Mouse (Mus musculus): ENCODE data around the gene Pinlyp. TPM values are rescaled to one million over a fixed set of nuclear protein-coding genes. Genes with fewer than 3 reads are reported as not detected.

Gene Pinlyp
- 0.19 TPM in 1 of 2 replicates, not detected in the other for polyA plus RNA-seq (2014; fragmentation: Nextera tagmentation; extraction: Ambion mirVana)

DNA sequence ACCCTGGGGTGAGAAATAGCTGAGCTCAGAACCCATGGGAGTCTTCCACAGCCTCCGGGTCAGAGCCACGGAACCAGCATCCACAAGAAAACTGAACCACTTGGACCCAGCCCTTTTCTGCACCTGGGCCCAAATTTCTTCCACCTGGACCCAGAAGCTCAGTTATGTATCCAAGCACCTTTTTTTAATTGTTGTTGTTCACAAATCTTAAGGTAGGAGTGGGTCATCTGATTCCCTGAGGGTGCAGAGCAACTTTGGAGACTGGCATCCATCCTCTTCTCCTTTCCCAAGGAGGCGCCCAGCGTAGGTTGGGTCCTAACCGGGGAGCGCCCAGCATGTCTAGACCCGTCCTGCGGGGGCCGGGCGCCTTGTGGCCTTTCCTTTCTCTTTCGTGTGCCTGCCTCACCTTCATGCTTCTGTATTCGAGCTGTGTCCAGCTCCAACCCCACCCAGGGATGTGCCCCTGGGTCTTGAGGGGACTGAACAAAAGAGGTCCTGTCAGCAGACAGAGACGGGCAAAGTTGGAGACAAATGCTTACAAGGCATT, at the start of gene Pinlyp, which contains the start of gene Xrcc1:
Gene Pinlyp, minus strand, starts transcription at position 51 of the 547 bp plus-strand sequence.
Gene Xrcc1, plus strand, starts transcription at position 222 of the 547 bp plus-strand sequence.
- 36% methylated on average over 13 of the region's 13 CpGs for WGBS
- peaks cover 9% of the 10 kb centered on the region for H3K4me1 ChIP-seq (ENCODE audit: control insufficient read depth, insufficient read depth, low read length)
- ATAC-seq (ENCODE audit: insufficient number of reproducible peaks, low FRiP score, low TSS enrichment, low read depth) (0 out of 2 replicates have a peak, but pooled peaks have one; percentile 11), DNase-seq (ENCODE audit: low spot score) (peak; percentile 26)
- H3K27ac ChIP-seq (replicated peaks; ENCODE audit: low read depth, low read length), result 0 out of 2 replicates have a peak within 1 kb of the TSS, but pooled peaks have one; percentile 9
- H3K9ac ChIP-seq (ENCODE audit: low read length), result peak within 1 kb of the TSS; percentile 77
- H3K36me3 ChIP-seq (ENCODE audit: control insufficient read depth, insufficient read depth, low read length), result peaks cover 4% of the 10 kb centered on the region
- no peaks in the 10 kb centered on the region for H3K27me3 ChIP-seq (ENCODE audit: control insufficient read depth, insufficient read depth, low read length)
- peak within 1 kb of the TSS; percentile 90 for H3K4me3 ChIP-seq (ENCODE audit: low read depth, low read length)
- no peaks in the 10 kb centered on the region; the same call in 1 of the 2 replicates for H3K9me3 ChIP-seq (ENCODE audit: control insufficient read depth, low read length)
- H3K4me2 ChIP-seq (ENCODE audit: low read depth, severe bottlenecking), result peak within 1 kb of the TSS; percentile 70

DNA sequence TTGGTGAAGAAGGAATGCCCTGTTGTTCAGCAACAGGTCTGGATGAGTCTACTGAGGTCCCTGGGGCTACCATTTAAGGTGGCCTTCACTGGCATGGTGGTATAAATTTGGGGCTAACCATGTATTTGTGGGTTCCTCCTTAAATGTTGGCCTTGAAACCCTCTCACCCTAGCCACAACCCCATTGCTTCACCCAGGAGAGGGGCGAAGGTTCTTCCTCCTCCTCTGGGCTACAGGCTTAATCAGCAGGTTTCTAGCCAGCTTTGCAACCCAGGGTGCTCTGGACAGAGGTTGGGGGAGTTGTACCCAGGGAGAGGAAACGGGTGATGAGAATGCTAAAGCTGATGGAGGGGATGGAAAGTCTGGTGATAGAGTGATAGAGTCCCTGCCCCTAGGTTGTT, 49.5 kb upstream of the Pinlyp start:
- Histone ChIP-seq H3K36me3 (ENCODE audit: control insufficient read depth, insufficient read depth, low read length) (no peaks in the 10 kb centered on the region), H3K4me1 (ENCODE audit: control insufficient read depth, insufficient read depth, low read length) (peaks cover 7% of the 10 kb centered on the region; the same call in 1 of the 2 replicates), H3K27me3 (ENCODE audit: control insufficient read depth, insufficient read depth, low read length) (no peaks in the 10 kb centered on the region; the same call in 1 of the 2 replicates), H3K9ac (ENCODE audit: low read length) (no peak overlapping the region), H3K9me3 (ENCODE audit: control insufficient read depth, low read length) (no peaks in the 10 kb centered on the region; the same call in 1 of the 2 replicates), H3K4me2 (ENCODE audit: low read depth, severe bottlenecking) (no peak overlapping the region), H3K27ac (replicated peaks; ENCODE audit: low read depth, low read length) (no peak overlapping the region), H3K4me3 (ENCODE audit: low read depth, low read length) (no peak overlapping the region)
- ATAC-seq (ENCODE audit: insufficient number of reproducible peaks, low FRiP score, low TSS enrichment, low read depth) (no peak), DNase-seq (ENCODE audit: low spot score) (no peak)
- WGBS, result 62% methylated on average over 2 of the region's 2 CpGs

DNA sequence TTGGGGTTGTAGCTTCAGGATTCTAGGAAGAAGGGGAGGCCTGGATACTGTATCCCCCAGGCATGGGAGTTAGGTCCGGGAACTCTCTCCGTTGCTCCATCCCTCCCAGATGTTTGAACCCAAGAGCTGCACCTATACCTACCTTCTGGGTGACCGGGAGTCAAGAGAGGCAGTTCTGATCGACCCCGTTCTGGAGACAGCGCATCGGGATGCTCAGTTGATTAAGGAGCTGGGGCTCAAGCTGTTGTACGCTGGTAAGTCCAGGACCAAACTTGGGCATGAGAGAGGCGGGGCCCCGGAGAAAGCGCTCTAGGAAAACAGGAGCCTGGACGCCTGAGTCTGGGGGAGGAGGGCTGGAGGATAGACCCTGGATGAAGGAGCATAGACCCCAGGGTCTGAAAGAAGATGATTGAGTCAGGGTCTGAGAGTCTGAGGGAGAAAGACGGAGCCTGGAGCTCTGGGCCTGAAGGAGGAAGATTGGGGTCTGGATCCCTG, 48.4 kb upstream of the Pinlyp start:
- Histone ChIP-seq H3K36me3 (ENCODE audit: control insufficient read depth, insufficient read depth, low read length) (no peaks in the 10 kb centered on the region), H3K9ac (ENCODE audit: low read length) (peak overlapping the region; percentile 65), H3K27me3 (ENCODE audit: control insufficient read depth, insufficient read depth, low read length) (no peaks in the 10 kb centered on the region; the same call in 1 of the 2 replicates), H3K4me2 (ENCODE audit: low read depth, severe bottlenecking) (peak overlapping the region; percentile 76), H3K4me3 (ENCODE audit: low read depth, low read length) (peak overlapping the region; percentile 56), H3K27ac (replicated peaks; ENCODE audit: low read depth, low read length) (no peak overlapping the region), H3K9me3 (ENCODE audit: control insufficient read depth, low read length) (no peaks in the 10 kb centered on the region; the same call in 1 of the 2 replicates), H3K4me1 (ENCODE audit: control insufficient read depth, insufficient read depth, low read length) (peaks cover 7% of the 10 kb centered on the region; the same call in 1 of the 2 replicates)
- WGBS, result 0% methylated on average over 13 of the region's 13 CpGs
- no peak for DNase-seq (ENCODE audit: low spot score)
- ATAC-seq (ENCODE audit: insufficient number of reproducible peaks, low FRiP score, low TSS enrichment, low read depth), result 0 out of 2 replicates have a peak, but pooled peaks have one; percentile 25

DNA sequence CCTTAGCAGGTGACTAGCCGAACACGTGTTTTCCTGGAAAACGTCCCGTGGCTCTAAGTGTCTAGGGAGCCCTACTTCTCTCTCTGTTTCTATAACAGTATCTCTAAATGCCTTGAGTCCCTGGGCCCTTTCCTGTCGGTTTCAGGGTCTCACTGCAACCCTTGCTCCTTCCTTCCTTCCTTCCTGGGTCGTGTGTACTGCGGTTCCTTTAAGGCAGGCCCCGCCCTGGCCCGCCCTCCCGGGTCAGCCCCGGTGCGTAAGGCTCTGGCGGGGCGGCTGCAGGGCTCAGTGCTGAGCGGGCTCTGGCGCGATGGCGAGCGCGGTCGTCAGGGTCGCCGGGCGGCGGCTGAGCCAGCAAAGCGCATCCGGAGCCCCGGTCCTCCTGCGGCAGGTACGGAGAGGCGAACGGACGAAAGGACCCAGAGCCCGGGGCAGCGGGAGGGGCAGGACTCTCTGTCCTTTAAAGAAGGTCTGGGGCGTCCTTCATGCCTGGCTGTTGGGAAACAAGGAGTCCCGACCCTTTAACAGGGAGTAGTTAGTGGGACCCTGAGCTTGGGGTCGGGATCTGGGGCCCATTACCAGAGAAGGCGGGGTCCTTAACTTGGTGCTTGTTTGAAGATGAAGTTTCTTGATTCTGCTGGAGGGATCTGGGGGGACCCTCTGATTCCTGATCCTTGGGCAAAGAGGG, 47.8 kb upstream of the Pinlyp start:
- Histone ChIP-seq H3K4me3 (ENCODE audit: low read depth, low read length) (peak overlapping the region; percentile 56), H3K9me3 (ENCODE audit: control insufficient read depth, low read length) (no peaks in the 10 kb centered on the region; the same call in 1 of the 2 replicates), H3K27ac (replicated peaks; ENCODE audit: low read depth, low read length) (no peak overlapping the region), H3K9ac (ENCODE audit: low read length) (peak overlapping the region; percentile 65), H3K4me1 (ENCODE audit: control insufficient read depth, insufficient read depth, low read length) (peaks cover 7% of the 10 kb centered on the region; the same call in 1 of the 2 replicates), H3K4me2 (ENCODE audit: low read depth, severe bottlenecking) (peak overlapping the region; percentile 76), H3K27me3 (ENCODE audit: control insufficient read depth, insufficient read depth, low read length) (no peaks in the 10 kb centered on the region; the same call in 1 of the 2 replicates), H3K36me3 (ENCODE audit: control insufficient read depth, insufficient read depth, low read length) (no peaks in the 10 kb centered on the region)
- 2% methylated on average over 38 of the region's 39 CpGs for WGBS
- DNase-seq (ENCODE audit: low spot score) (peak; percentile 79), ATAC-seq (ENCODE audit: insufficient number of reproducible peaks, low FRiP score, low TSS enrichment, low read depth) (peak; percentile 78)

DNA sequence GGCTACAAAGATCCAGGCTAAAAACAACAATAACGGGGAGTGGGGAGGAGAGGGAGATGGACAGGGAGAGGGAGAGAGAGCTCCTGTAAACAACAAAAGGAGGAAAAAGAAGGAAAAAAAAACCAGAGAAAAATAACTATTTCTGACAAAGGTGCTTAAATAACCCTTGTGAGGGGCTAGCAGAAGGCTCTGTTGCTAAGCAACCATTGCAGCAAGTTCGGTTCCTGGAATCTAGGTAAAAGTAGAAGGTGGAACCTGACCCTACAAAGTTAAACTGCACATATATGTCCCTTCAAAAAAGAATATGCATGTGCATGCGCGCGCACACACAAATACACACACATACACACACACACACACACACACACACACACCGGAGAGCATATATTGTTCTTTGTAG, 46.9 kb upstream of the Pinlyp start:
- Histone ChIP-seq H3K27me3 (ENCODE audit: control insufficient read depth, insufficient read depth, low read length) (no peaks in the 10 kb centered on the region; the same call in 1 of the 2 replicates), H3K36me3 (ENCODE audit: control insufficient read depth, insufficient read depth, low read length) (no peaks in the 10 kb centered on the region), H3K4me1 (ENCODE audit: control insufficient read depth, insufficient read depth, low read length) (peaks cover 7% of the 10 kb centered on the region; the same call in 1 of the 2 replicates), H3K9me3 (ENCODE audit: control insufficient read depth, low read length) (no peaks in the 10 kb centered on the region; the same call in 1 of the 2 replicates), H3K27ac (replicated peaks; ENCODE audit: low read depth, low read length) (no peak overlapping the region), H3K4me3 (ENCODE audit: low read depth, low read length) (no peak overlapping the region), H3K9ac (ENCODE audit: low read length) (no peak overlapping the region), H3K4me2 (ENCODE audit: low read depth, severe bottlenecking) (no peak overlapping the region)
- ATAC-seq (ENCODE audit: insufficient number of reproducible peaks, low FRiP score, low TSS enrichment, low read depth) (no peak), DNase-seq (ENCODE audit: low spot score) (no peak)
- WGBS, result 82% methylated on average over 6 of the region's 6 CpGs

DNA sequence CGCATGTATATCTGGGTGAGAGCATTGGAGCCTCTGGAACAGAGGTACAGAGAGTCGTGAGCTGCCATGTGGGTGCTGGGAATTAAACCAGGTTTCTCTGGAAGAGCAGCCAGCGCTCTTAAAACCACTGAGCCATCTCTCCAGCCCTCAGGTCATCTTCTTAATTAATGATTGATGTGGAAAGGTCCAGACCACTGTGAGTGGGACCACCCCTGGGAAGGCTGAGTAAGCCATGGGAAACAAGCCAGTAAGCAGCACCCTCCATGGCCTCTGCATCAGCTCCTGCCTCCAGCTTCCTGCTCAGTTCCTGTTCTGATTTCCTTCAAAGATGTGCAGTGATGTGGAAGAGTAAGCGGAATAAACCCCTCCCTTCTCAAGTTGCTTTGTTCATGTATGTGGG, 46.2 kb upstream of the Pinlyp start:
- Histone ChIP-seq H3K4me2 (ENCODE audit: low read depth, severe bottlenecking) (no peak overlapping the region), H3K9me3 (ENCODE audit: control insufficient read depth, low read length) (no peaks in the 10 kb centered on the region; the same call in 1 of the 2 replicates), H3K27ac (replicated peaks; ENCODE audit: low read depth, low read length) (no peak overlapping the region), H3K27me3 (ENCODE audit: control insufficient read depth, insufficient read depth, low read length) (no peaks in the 10 kb centered on the region; the same call in 1 of the 2 replicates), H3K36me3 (ENCODE audit: control insufficient read depth, insufficient read depth, low read length) (no peaks in the 10 kb centered on the region), H3K4me1 (ENCODE audit: control insufficient read depth, insufficient read depth, low read length) (peaks cover 10% of the 10 kb centered on the region; the same call in 1 of the 2 replicates), H3K4me3 (ENCODE audit: low read depth, low read length) (no peak overlapping the region), H3K9ac (ENCODE audit: low read length) (0 out of 2 replicates have a peak overlapping the region, but pooled peaks have one; percentile 30)
- DNase-seq (ENCODE audit: low spot score) (no peak), ATAC-seq (ENCODE audit: insufficient number of reproducible peaks, low FRiP score, low TSS enrichment, low read depth) (no peak)
- 64% methylated on average over 4 of the region's 4 CpGs for WGBS

DNA sequence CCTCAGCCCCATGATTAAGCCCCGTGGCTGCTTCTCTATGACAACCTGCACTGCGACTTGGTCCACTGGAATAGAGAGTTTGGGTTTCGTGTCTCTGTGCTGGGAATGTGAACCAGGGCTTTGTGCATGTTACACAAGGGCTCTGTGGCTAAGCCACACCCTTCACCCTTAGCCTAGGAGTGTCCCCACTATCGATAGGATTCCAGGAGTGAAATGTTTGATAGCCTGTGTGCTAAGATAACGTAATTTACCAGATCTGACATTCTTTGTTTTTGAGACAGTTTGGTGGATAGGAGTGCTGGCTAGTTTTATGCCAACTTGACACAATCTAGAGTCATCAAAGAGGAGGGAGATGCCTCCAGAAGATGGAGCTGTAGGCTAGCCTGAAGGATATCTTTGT, 45.8 kb upstream of the Pinlyp start:
- no peak overlapping the region for H3K9ac ChIP-seq (ENCODE audit: low read length)
- no peak overlapping the region for H3K4me2 ChIP-seq (ENCODE audit: low read depth, severe bottlenecking)
- H3K27ac ChIP-seq (replicated peaks; ENCODE audit: low read depth, low read length), result no peak overlapping the region
- no peak for DNase-seq (ENCODE audit: low spot score)
- no peak for ATAC-seq (ENCODE audit: insufficient number of reproducible peaks, low FRiP score, low TSS enrichment, low read depth)
- H3K4me3 ChIP-seq (ENCODE audit: low read depth, low read length), result no peak overlapping the region
- H3K9me3 ChIP-seq (ENCODE audit: control insufficient read depth, low read length), result no peaks in the 10 kb centered on the region; the same call in 1 of the 2 replicates
- H3K27me3 ChIP-seq (ENCODE audit: control insufficient read depth, insufficient read depth, low read length), result peaks cover 3% of the 10 kb centered on the region
- H3K36me3 ChIP-seq (ENCODE audit: control insufficient read depth, insufficient read depth, low read length), result no peaks in the 10 kb centered on the region
- WGBS, result 75% methylated on average over 5 of the region's 5 CpGs
- peaks cover 10% of the 10 kb centered on the region; the same call in 1 of the 2 replicates for H3K4me1 ChIP-seq (ENCODE audit: control insufficient read depth, insufficient read depth, low read length)

DNA sequence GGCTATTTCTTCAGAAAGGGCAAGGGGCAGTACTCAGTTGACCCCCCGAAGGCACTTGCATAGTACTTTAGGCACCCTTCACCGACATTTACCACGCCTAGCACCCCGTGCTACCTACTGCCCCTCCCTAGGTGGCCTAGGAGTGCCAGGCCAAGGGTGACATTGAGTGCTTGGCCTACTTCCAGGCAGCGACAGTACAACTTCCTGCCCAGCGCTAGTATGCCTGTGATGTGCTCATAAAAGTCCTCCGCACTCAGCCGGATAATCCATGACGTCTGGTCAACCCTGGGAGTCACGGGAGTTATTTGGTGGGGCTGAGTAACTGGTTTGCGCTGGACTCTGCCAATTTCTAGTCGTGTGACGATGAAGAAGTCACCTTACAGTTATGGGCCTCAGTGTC, 42.4 kb upstream of the Pinlyp start:
- 69% methylated on average over 13 of the region's 13 CpGs for WGBS
- H3K27me3 ChIP-seq (ENCODE audit: control insufficient read depth, insufficient read depth, low read length), result peaks cover 24% of the 10 kb centered on the region
- ATAC-seq (ENCODE audit: insufficient number of reproducible peaks, low FRiP score, low TSS enrichment, low read depth), result no peak

More for the DNA sequence above, 42.4 kb upstream of the Pinlyp start:
- H3K4me2 ChIP-seq (ENCODE audit: low read depth, severe bottlenecking), result no peak overlapping the region
- no peak for DNase-seq (ENCODE audit: low spot score)
- H3K36me3 ChIP-seq (ENCODE audit: control insufficient read depth, insufficient read depth, low read length), result no peaks in the 10 kb centered on the region
- H3K9me3 ChIP-seq (ENCODE audit: control insufficient read depth, low read length), result no peaks in the 10 kb centered on the region
- no peak overlapping the region for H3K9ac ChIP-seq (ENCODE audit: low read length)
- no peak overlapping the region for H3K4me3 ChIP-seq (ENCODE audit: low read depth, low read length)
- no peak overlapping the region for H3K27ac ChIP-seq (replicated peaks; ENCODE audit: low read depth, low read length)
- H3K4me1 ChIP-seq (ENCODE audit: control insufficient read depth, insufficient read depth, low read length), result peaks cover 3% of the 10 kb centered on the region; the same call in 1 of the 2 replicates

All from limb, embryonic 11.5 days (tissue).